Mouse (Mus musculus) CH12.LX (cell line): Measurements from ENCODE around the gene Rnaset2b.
"Not testable (repeated sequence)": the region's sequence is repeated elsewhere in the genome, so short reads cannot be mapped to it uniquely, and the experiment has no call there.

Experiments used
- CHD1 ChIP-seq: IDR thresholded peaks from 2 replicates; pipeline ENCODE4 v1.6.1; 2012; ENCODE audit warnings: low read depth, low read length, improper control_type of control experiment, inconsistent platforms
- CHD2 ChIP-seq: IDR thresholded peaks from 2 replicates; pipeline ENCODE4 v1.6.1; 2011; ENCODE audit warnings: low read length, improper control_type of control experiment
- CTCF ChIP-seq, 2 experiments: IDR thresholded peaks in 1 of 2; conservative IDR thresholded peaks in 1 of 2; 2 replicates each; pipeline ENCODE4 v1.5.1; 2011 to 2012; ENCODE audit warnings: low read depth in 2 of 2, low read length in 2 of 2, improper control_type of control experiment in 1 of 2, inconsistent platforms in 1 of 2, mild to moderate bottlenecking in 1 of 2, moderate library complexity in 1 of 2
- E2F4 ChIP-seq: IDR thresholded peaks from 2 replicates; pipeline ENCODE4 v1.6.1; 2011; ENCODE audit warnings: low read depth, low read length, improper control_type of control experiment; ENCODE audit not compliant: insufficient replicate concordance
- ELF1 ChIP-seq: IDR thresholded peaks from 2 replicates; pipeline ENCODE4 v1.6.1; 2014; ENCODE audit warnings: low read depth, mild to moderate bottlenecking, inconsistent platforms, low read length, improper control_type of control experiment
- EP300 ChIP-seq: IDR thresholded peaks from 2 replicates; pipeline ENCODE4 v1.6.1; 2011; ENCODE audit warnings: low read length, improper control_type of control experiment
- KAT2A ChIP-seq: IDR thresholded peaks from 2 replicates; pipeline ENCODE4 v1.6.1; 2012; ENCODE audit warnings: low read length, improper control_type of control experiment, inconsistent platforms; ENCODE audit not compliant: insufficient replicate concordance
- MAX ChIP-seq: IDR thresholded peaks from 2 replicates; pipeline ENCODE4 v1.6.1; 2011; ENCODE audit warnings: low read length, improper control_type of control experiment
- MAZ ChIP-seq: IDR thresholded peaks from 2 replicates; pipeline ENCODE4 v1.6.1; 2012; ENCODE audit warnings: low read depth, mild to moderate bottlenecking, inconsistent platforms, low read length, improper control_type of control experiment, moderate library complexity
- POLR2A ChIP-seq: IDR thresholded peaks from 2 replicates; pipeline ENCODE4 v1.6.1; 2011; ENCODE audit warnings: low read depth, mild to moderate bottlenecking, improper control_type of control experiment, low read length
- RAD21 ChIP-seq: IDR thresholded peaks from 2 replicates; pipeline ENCODE4 v1.6.1; 2011; ENCODE audit warnings: low read depth, mild to moderate bottlenecking, low read length, improper control_type of control experiment, moderate library complexity
- ZNF384 ChIP-seq: IDR thresholded peaks from 2 replicates; pipeline ENCODE4 v1.6.1; 2012; ENCODE audit warnings: low read depth, low read length, improper control_type of control experiment, inconsistent platforms

- not testable (repeated sequence) for TF ChIP-seq CTCF (conservative IDR thresholded peaks at IDR 0.05 in 1 of 2, IDR thresholded peaks at IDR 0.05 in 1 of 2; ENCODE audit: low read depth in 2 of 2, low read length in 2 of 2); CHD1; MAZ; CHD2; E2F4; POLR2A; MAX; ELF1; EP300; KAT2A; RAD21; ZNF384
Measured at GRCm38 (mm10) chr17:6979380-6979779, 8.9 kb downstream of the Rnaset2b start.
